Mouse (Mus musculus) adrenal gland, postnatal 14 days (tissue): Measurements from ENCODE around the gene Ptprg. TPM values are rescaled to one million over a fixed set of nuclear protein-coding genes. Genes with fewer than 3 reads are reported as not detected.

ENCODE experiments used
- DNase-seq: peaks from one replicate; pipeline ENCODE4 v3.0.0; 2021; ENCODE audit warnings: mixed read lengths
- total RNA-seq: library from RNA; stranded (reverse); gene quantifications from 2 replicates; pipeline ENCODE4 v1.2.3, GENCODE M21; 2021

Gene Ptprg
- total RNA-seq, 1 experiment from 2014 or later, result 99.9 TPM

GRCm38 (mm10) chr14:12099390-12100333 lies 546.3 kb downstream of the Ptprg start:
- DNase-seq, result no peak

- no peak for DNase-seq
Observed at GRCm38 (mm10) chr14:12102389-12103325, 549.3 kb downstream of the Ptprg start.

- DNase-seq, result peak; percentile 24
Observed at GRCm38 (mm10) chr14:12104297-12105155, 551.2 kb downstream of the Ptprg start.

- no peak for DNase-seq
Observed at GRCm38 (mm10) chr14:12105156-12105430, 551.8 kb downstream of the Ptprg start.

- no peak for DNase-seq
Observed at GRCm38 (mm10) chr14:12105593-12105992, 552.3 kb downstream of the Ptprg start.

- no peak for DNase-seq
Observed at GRCm38 (mm10) chr14:12107459-12107858, 554.1 kb downstream of the Ptprg start.

- DNase-seq, result no peak
Observed at GRCm38 (mm10) chr14:12107991-12108390, 554.7 kb downstream of the Ptprg start.

- peak; percentile 76 for DNase-seq
Observed at GRCm38 (mm10) chr14:12112548-12113011, 559.2 kb downstream of the Ptprg start.

- no peak for DNase-seq
Observed at GRCm38 (mm10) chr14:12113326-12113725, 560.0 kb downstream of the Ptprg start.

- no peak for DNase-seq
Observed at GRCm38 (mm10) chr14:12114016-12114415, 560.7 kb downstream of the Ptprg start.

- no peak for DNase-seq
Observed at GRCm38 (mm10) chr14:12119260-12119659, 565.9 kb downstream of the Ptprg start.

GRCm38 (mm10) chr14:12121906-12122305 lies 568.6 kb downstream of the Ptprg start:
- no peak for DNase-seq

- DNase-seq, result no peak
Observed at GRCm38 (mm10) chr14:12124682-12125081, 571.4 kb downstream of the Ptprg start.

- DNase-seq, result no peak
Observed at GRCm38 (mm10) chr14:12127951-12128350, 574.6 kb downstream of the Ptprg start.

GRCm38 (mm10) chr14:12132046-12132615 lies 578.8 kb downstream of the Ptprg start:
- peak; percentile 29 for DNase-seq

GRCm38 (mm10) chr14:12133163-12133562 lies 579.8 kb downstream of the Ptprg start:
- DNase-seq, result no peak

GRCm38 (mm10) chr14:12134504-12134903 lies 581.2 kb downstream of the Ptprg start:
- peak; percentile 6 for DNase-seq

- peak; percentile 15 for DNase-seq
Observed at GRCm38 (mm10) chr14:12136536-12136935, 583.2 kb downstream of the Ptprg start.

GRCm38 (mm10) chr14:12139643-12140481 lies 586.5 kb downstream of the Ptprg start:
- peak; percentile 43 for DNase-seq

GRCm38 (mm10) chr14:12143941-12144485 lies 590.7 kb downstream of the Ptprg start:
- DNase-seq, result no peak
